10 mouse cellular contexts compared by ENCODE assay signal in the genomic region with DNA sequence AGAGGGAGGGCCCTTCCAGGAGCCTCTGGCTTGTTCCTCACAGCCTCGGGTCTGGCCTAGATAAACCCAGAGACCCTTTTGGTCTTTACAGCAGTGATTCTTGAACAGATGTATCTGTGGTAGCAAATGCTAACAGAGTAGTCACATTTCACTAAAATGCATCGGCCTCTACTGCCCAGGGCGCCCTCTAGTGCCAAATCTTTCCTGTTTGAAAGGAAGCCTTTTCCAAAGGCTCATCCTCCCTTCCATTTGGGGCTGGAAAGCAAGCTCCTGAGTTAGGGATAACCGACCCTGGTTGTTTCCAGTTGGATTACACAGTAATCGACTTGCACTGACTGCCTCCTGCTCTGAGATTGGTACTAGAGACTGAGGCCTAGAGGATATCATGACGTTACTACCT. TPM values are rescaled to one million over a fixed set of nuclear protein-coding genes. Genes with fewer than 3 reads are reported as not detected.
DNase-seq lines count a peak whose midpoint lies in the region; ATAC-seq and TF ChIP-seq lines count a peak whose summit lies in the region.
"Had no signal": no experiment of that assay in that cellular context is flagged by ENCODE, and none has a peak within 500 bp of the region (broad histone marks: within the 10 kb centered on the region; RNA-seq: fewer than 3 reads in every experiment).

No protein-coding gene starts in this region.

- peaks cover 88% of the 10 kb centered on the region for H3K27me3 ChIP-seq in forebrain, embryonic 10.5 days (ENCODE audit: poor library complexity, severe bottlenecking)
- peaks cover 79% of the 10 kb centered on the region for H3K27me3 ChIP-seq in forebrain, embryonic 13.5 days
- peaks cover 80% of the 10 kb centered on the region for H3K27me3 ChIP-seq in neural tube, embryonic 15.5 days (replicated peaks)

- no peak overlapping the region for H3K27ac ChIP-seq in forebrain, embryonic 10.5 days
- no peak overlapping the region for H3K27ac ChIP-seq in forebrain, embryonic 13.5 days
- H3K27ac ChIP-seq in neural tube, embryonic 15.5 days (replicated peaks): no peak overlapping the region
- H3K27ac ChIP-seq in layer of hippocampus, adult 2 months: no peak overlapping the region; the same call in 1 of the 2 replicates
- H3K27ac ChIP-seq: midbrain, embryonic 12.5 days had no signal

- peak; percentile 47 for DNase-seq in forebrain, embryonic 10.5 days (ENCODE audit: extremely low spot score, low spot score)
- peak; percentile 36 for DNase-seq in neural tube, embryonic 10.5 days (ENCODE audit: extremely low spot score, low spot score)
- DNase-seq in cerebellum, postnatal 36 days: peak; percentile 85 to 89
- peak; percentile 84 to 86 for DNase-seq in layer of hippocampus, adult 2 months (ENCODE audit: low spot score in 2 of 2)
- DNase-seq in lung, postnatal 36 days: peak; percentile 59
- DNase-seq in spleen, postnatal 4 days (ENCODE audit: low spot score in 2 of 2): no peak

- H3K4me3 ChIP-seq in forebrain, embryonic 10.5 days: no peak overlapping the region
- H3K4me3 ChIP-seq in forebrain, embryonic 13.5 days: no peak overlapping the region
- H3K4me3 ChIP-seq in neural tube, embryonic 15.5 days (replicated peaks): no peak overlapping the region
- no peak overlapping the region for H3K4me3 ChIP-seq in layer of hippocampus, adult 2 months

- H3K4me1 ChIP-seq in forebrain, embryonic 10.5 days: peaks cover 29% of the 10 kb centered on the region
- H3K4me1 ChIP-seq in forebrain, embryonic 13.5 days: peaks cover 28% of the 10 kb centered on the region
- H3K4me1 ChIP-seq in neural tube, embryonic 15.5 days: peaks cover 31% of the 10 kb centered on the region

- no peak overlapping the region for H3K4me2 ChIP-seq in forebrain, embryonic 13.5 days
- H3K4me2 ChIP-seq in neural tube, embryonic 15.5 days: no peak overlapping the region

- H3K36me3 ChIP-seq in forebrain, embryonic 10.5 days (replicated peaks): no peaks in the 10 kb centered on the region
- no peaks in the 10 kb centered on the region for H3K36me3 ChIP-seq in forebrain, embryonic 13.5 days (ENCODE audit: poor library complexity, severe bottlenecking)
- H3K36me3 ChIP-seq in neural tube, embryonic 15.5 days: no peaks in the 10 kb centered on the region
- H3K36me3 ChIP-seq: midbrain, embryonic 12.5 days had no signal

- no peak for ATAC-seq in forebrain, embryonic 13.5 days
- ATAC-seq in neural tube, embryonic 15.5 days (ENCODE audit: low FRiP score): no peak

- no peak overlapping the region for H3K9ac ChIP-seq in forebrain, embryonic 13.5 days
- no peak overlapping the region for H3K9ac ChIP-seq in neural tube, embryonic 15.5 days (replicated peaks)
- H3K9ac ChIP-seq: midbrain, embryonic 12.5 days had no signal

- no peaks in the 10 kb centered on the region for H3K9me3 ChIP-seq in forebrain, embryonic 10.5 days
- H3K9me3 ChIP-seq in forebrain, embryonic 13.5 days (replicated peaks): no peaks in the 10 kb centered on the region
- no peaks in the 10 kb centered on the region for H3K9me3 ChIP-seq in neural tube, embryonic 15.5 days (replicated peaks)
- H3K9me3 ChIP-seq: midbrain, embryonic 12.5 days had no signal

- WGBS in forebrain, embryonic 10.5 days: 3% methylated on average over 6 of the region's 6 CpGs
- WGBS in forebrain, embryonic 13.5 days: under 1% methylated on average over 6 of the region's 6 CpGs
- 3% methylated on average over 6 of the region's 6 CpGs for WGBS in neural tube, embryonic 15.5 days

- TF ChIP-seq CTCF in layer of hippocampus, adult 2 months (conservative IDR thresholded peaks at IDR 0.05): peak; percentile 84

RNA-seq across cellular contexts. Expression of gene Egr4, which starts 2.9 kb away (rescaled TPM):
- not detected in 2 replicates for polyA plus RNA-seq in forebrain, embryonic 10.5 days (2016; fragmentation: Nextera tagmentation; extraction: Ambion mirVana)
- polyA plus RNA-seq in forebrain, embryonic 13.5 days (2015; fragmentation: Nextera tagmentation; extraction: Ambion mirVana): not detected in 2 replicates
- polyA plus RNA-seq in neural tube, embryonic 15.5 days (2015; fragmentation: Nextera tagmentation; extraction: Ambion mirVana): 0.14 TPM in 1 of 2 replicates, not detected in the other
- total RNA-seq in layer of hippocampus, adult 2 months (2021): 10 to 100 TPM; 20.5 to 27.6 TPM
- polyA plus RNA-seq: gonadal fat pad, adult 2 months; midbrain, embryonic 12.5 days had no signal

RNA-seq across cellular contexts. Expression of gene Fbxo41, which starts 7.7 kb away (rescaled TPM):
- 0.48 and 0.64 TPM in 2 replicates for polyA plus RNA-seq in forebrain, embryonic 10.5 days (2016; fragmentation: Nextera tagmentation; extraction: Ambion mirVana)
- 2.7 and 3.2 TPM in 2 replicates for polyA plus RNA-seq in forebrain, embryonic 13.5 days (2015; fragmentation: Nextera tagmentation; extraction: Ambion mirVana)
- polyA plus RNA-seq in neural tube, embryonic 15.5 days (2015; fragmentation: Nextera tagmentation; extraction: Ambion mirVana): 8.2 and 9.5 TPM in 2 replicates
- 10 to 100 TPM; 84.7 to 90.8 TPM for total RNA-seq in layer of hippocampus, adult 2 months (2021)

RNA-seq across cellular contexts. Expression of gene Pradc1, which starts 58.7 kb away (rescaled TPM):
- polyA plus RNA-seq in forebrain, embryonic 10.5 days (2016; fragmentation: Nextera tagmentation; extraction: Ambion mirVana): 35.3 and 37.2 TPM in 2 replicates
- polyA plus RNA-seq in forebrain, embryonic 13.5 days (2015; fragmentation: Nextera tagmentation; extraction: Ambion mirVana): 32.4 and 33.9 TPM in 2 replicates
- polyA plus RNA-seq in neural tube, embryonic 15.5 days (2015; fragmentation: Nextera tagmentation; extraction: Ambion mirVana): 27.4 and 32.7 TPM in 2 replicates
- 10 to 100 TPM; 13.1 to 18.2 TPM for total RNA-seq in layer of hippocampus, adult 2 months (2021)

RNA-seq across cellular contexts. Expression of gene Cct7, which starts 59.2 kb away (rescaled TPM):
- 766 and 774 TPM in 2 replicates for polyA plus RNA-seq in forebrain, embryonic 10.5 days (2016; fragmentation: Nextera tagmentation; extraction: Ambion mirVana)
- polyA plus RNA-seq in forebrain, embryonic 13.5 days (2015; fragmentation: Nextera tagmentation; extraction: Ambion mirVana): 668 and 694 TPM in 2 replicates
- polyA plus RNA-seq in neural tube, embryonic 15.5 days (2015; fragmentation: Nextera tagmentation; extraction: Ambion mirVana): 559 and 582 TPM in 2 replicates
- total RNA-seq in layer of hippocampus, adult 2 months (2021): 100 to 1,000 TPM; 212 to 216 TPM

Comparison
In these comparisons a context has a peak if more than half of its experiments do, and no peak if none do; other contexts are left out.
1. DNase-seq: peak in forebrain, embryonic 10.5 days (single experiment), neural tube, embryonic 10.5 days (single experiment), cerebellum, postnatal 36 days (2 of 2), layer of hippocampus, adult 2 months (2 of 2) and lung, postnatal 36 days (single experiment); none in spleen, postnatal 4 days (0 of 2).